Mouse (Mus musculus) forebrain, embryonic 10.5 days (tissue): ENCODE results near the gene Prg2. TPM values are rescaled to one million over a fixed set of nuclear protein-coding genes. Genes with fewer than 3 reads are reported as not detected.
A peak's percentile ranks its signal among the peaks of the same experiment; 100 is the strongest.

Experiments used
- DNase-seq: peaks from one replicate; pipeline ENCODE4 v3.0.0-alpha.2; 2017; ENCODE audit warnings: low spot score; ENCODE audit errors: extremely low spot score
- H3K27ac ChIP-seq: fragments of 300-500 bp; sonication (generic); 2 replicates; pipeline ENCODE4 v1.5.1; 2016; ENCODE audit warnings: mild to moderate bottlenecking
- H3K27me3 ChIP-seq: fragments of 300-500 bp; sonication (generic); 2 replicates; pipeline ENCODE4 v1.6.1; 2016; ENCODE audit warnings: mild to moderate bottlenecking; ENCODE audit not compliant: poor library complexity, severe bottlenecking
- H3K36me3 ChIP-seq: fragments of 300-500 bp; sonication (generic); replicated peaks from 2 replicates; pipeline ENCODE4 v1.6.1; 2016; ENCODE audit warnings: mild to moderate bottlenecking, moderate library complexity
- H3K4me1 ChIP-seq: fragments of 300-500 bp; sonication (generic); 2 replicates; pipeline ENCODE4 v1.6.1; 2016
- H3K4me3 ChIP-seq: fragments of 300-500 bp; sonication (generic); 2 replicates; pipeline ENCODE4 v1.5.1; 2016; ENCODE audit warnings: mild to moderate bottlenecking, moderate library complexity
- H3K9me3 ChIP-seq: fragments of 300-500 bp; sonication (generic); 2 replicates; pipeline ENCODE4 v1.6.1; 2016; ENCODE audit warnings: mild to moderate bottlenecking, moderate library complexity
- WGBS: fragments of 180-500 bp; shearing (Covaris S2); methylation state at CpG from one replicate; pipeline ENCODE4 v1.1.7; 2016; 5-methylcytosine and 5-hydroxymethylcytosine counted together
- polyA plus RNA-seq: library from polyadenylated mRNA; unstranded; fragments of >200 nt; fragmentation: Nextera tagmentation; extraction: Ambion mirVana; gene quantifications from 2 replicates; pipeline ENCODE4 v1.2.1, GENCODE M21; 2016

Gene Prg2
- polyA plus RNA-seq, 1 experiment from 2014 or later: not detected

GRCm38 (mm10) chr2:84967318-84967991, 12.8 kb upstream of the Prg2 start:
- Histone ChIP-seq H3K4me3 (no peak overlapping the region), H3K4me1 (peaks cover 9% of the 10 kb centered on the region), H3K9me3 (no peaks in the 10 kb centered on the region), H3K27ac (no peak overlapping the region), H3K36me3 (no peaks in the 10 kb centered on the region), H3K27me3 (no peaks in the 10 kb centered on the region)
- WGBS: 92% methylated on average over 5 of the region's 5 CpGs
- DNase-seq: no peak

DNA sequence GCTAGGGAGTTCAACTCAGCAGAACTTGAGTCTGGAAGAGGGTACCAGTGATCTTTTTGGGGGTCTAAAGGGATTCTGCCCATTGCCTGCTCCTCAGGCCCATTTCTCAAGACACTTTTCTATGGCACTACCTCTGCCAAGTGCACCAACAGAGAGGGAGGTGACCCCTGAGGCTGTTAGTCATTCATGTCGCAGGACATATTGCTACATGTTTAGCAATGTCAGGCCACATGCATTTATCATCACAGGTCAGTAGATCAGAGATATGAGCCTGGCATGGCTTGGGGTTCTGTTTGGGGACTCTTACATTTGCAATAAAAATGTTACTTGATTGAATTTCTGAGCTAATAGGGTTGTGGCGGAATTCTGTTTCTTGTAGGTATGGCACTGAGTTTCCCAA, 4.7 kb upstream of the Prg2 start:
- no peaks in the 10 kb centered on the region for H3K4me1 ChIP-seq
- H3K27me3 ChIP-seq: no peaks in the 10 kb centered on the region
- H3K9me3 ChIP-seq: no peaks in the 10 kb centered on the region
- no peak for DNase-seq
- H3K36me3 ChIP-seq: no peaks in the 10 kb centered on the region
- WGBS: 91% methylated on average over 2 of the region's 2 CpGs
- H3K27ac ChIP-seq: no peak overlapping the region
- no peak overlapping the region for H3K4me3 ChIP-seq

GRCm38 (mm10) chr2:84987930-84988329, 7.7 kb downstream of the Prg2 start, which contains the start of gene Prg3:
TSS of gene Prg3 (plus strand) at chr2:84988215.
- no peak within 1 kb of the TSS for H3K4me3 ChIP-seq
- no peak within 1 kb of the TSS for H3K27ac ChIP-seq
- no peaks in the 10 kb centered on the region for H3K27me3 ChIP-seq
- no peaks in the 10 kb centered on the region for H3K4me1 ChIP-seq
- no peak for DNase-seq
- no peaks in the 10 kb centered on the region for H3K36me3 ChIP-seq
- WGBS: 69% methylated on average over 1 of the region's 1 CpGs
- no peaks in the 10 kb centered on the region for H3K9me3 ChIP-seq

DNA sequence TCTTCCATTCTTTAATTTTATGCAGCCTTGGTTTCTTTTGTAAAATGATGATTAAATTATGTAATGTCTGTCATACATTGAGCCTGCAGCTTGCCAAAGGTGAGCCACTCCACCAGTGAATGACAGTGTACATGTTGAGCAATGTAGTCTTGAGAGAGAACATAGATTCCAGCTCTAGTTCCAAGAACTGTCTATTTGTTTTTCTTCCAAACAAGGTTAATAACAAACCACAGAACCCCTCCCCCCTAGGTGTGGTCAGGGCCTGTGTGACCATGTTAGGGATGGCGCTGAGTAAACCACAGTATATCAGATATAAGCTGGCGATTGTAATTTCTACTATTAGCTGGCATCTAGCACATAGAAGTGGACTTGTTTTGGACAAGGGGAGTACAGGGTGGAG, 16.1 kb downstream of the Prg2 start:
- Histone ChIP-seq H3K27me3 (no peaks in the 10 kb centered on the region), H3K4me3 (no peak overlapping the region), H3K9me3 (no peaks in the 10 kb centered on the region), H3K27ac (no peak overlapping the region), H3K36me3 (no peaks in the 10 kb centered on the region), H3K4me1 (0 out of 2 replicates have a peak, but pooled peaks cover 1% of the 10 kb centered on the region)
- WGBS: 89% methylated on average over 2 of the region's 2 CpGs
- DNase-seq: no peak

DNA sequence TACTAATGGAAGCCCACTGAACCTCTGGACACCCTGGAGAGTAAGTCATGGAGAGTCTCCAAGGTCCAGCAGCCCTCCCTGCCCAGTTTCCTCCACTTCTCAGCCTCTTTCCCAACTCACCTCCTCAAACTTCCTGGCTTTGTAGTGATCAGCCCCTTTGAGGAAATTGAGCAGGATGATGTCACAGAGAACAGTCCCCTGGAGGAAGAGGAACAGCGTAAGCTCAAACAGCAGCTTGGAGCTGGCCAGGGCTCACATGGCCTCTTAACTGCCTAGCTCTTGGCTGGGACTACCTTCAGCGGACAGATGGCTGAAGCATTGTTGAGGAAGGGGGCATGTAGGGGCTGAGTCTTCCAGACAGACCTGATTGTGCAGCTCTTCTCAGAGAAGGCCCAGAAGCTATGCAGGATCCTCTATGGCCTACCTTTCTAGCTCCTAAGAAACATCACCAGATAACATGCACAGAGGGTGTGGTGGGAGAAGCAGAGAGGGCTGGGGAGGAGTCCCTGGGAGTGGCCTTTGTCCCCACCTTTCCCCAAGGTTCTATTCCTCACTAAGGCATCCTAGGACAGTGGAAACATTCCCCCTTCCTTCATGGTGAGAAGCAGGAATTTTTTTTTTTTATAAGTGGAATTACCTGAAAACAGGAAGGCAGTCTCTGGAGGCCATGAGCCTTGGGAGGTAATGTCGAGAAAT, 19.4 kb downstream of the Prg2 start:
- no peak for DNase-seq

GRCm38 (mm10) chr2:85001497-85001896, 21.2 kb downstream of the Prg2 start:
- WGBS: 80% methylated on average over 13 of the region's 13 CpGs

More for the DNA sequence above, 19.4 kb downstream of the Prg2 start:
- Histone ChIP-seq H3K36me3 (no peaks in the 10 kb centered on the region), H3K4me1 (peaks cover 18% of the 10 kb centered on the region), H3K4me3 (no peak overlapping the region), H3K9me3 (no peaks in the 10 kb centered on the region), H3K27ac (no peak overlapping the region), H3K27me3 (no peaks in the 10 kb centered on the region)
- 81% methylated on average over 3 of the region's 3 CpGs for WGBS

GRCm38 (mm10) chr2:85002575-85002974, 22.3 kb downstream of the Prg2 start:
- H3K4me3 ChIP-seq: no peak overlapping the region
- no peak overlapping the region for H3K27ac ChIP-seq
- WGBS: 86% methylated on average over 8 of the region's 8 CpGs

More at GRCm38 (mm10) chr2:85001497-85001896, 21.2 kb downstream of the Prg2 start:
- Histone ChIP-seq H3K4me1 (peaks cover 18% of the 10 kb centered on the region), H3K27ac (no peak overlapping the region), H3K27me3 (no peaks in the 10 kb centered on the region), H3K4me3 (no peak overlapping the region), H3K36me3 (no peaks in the 10 kb centered on the region), H3K9me3 (no peaks in the 10 kb centered on the region)
- DNase-seq: no peak

GRCm38 (mm10) chr2:85004341-85004740, 24.1 kb downstream of the Prg2 start:
- DNase-seq: no peak
- Histone ChIP-seq H3K27me3 (no peaks in the 10 kb centered on the region), H3K4me3 (no peak overlapping the region), H3K27ac (no peak overlapping the region), H3K4me1 (peaks cover 18% of the 10 kb centered on the region), H3K36me3 (no peaks in the 10 kb centered on the region), H3K9me3 (no peaks in the 10 kb centered on the region)
- WGBS: 83% methylated on average over 4 of the region's 4 CpGs

More at GRCm38 (mm10) chr2:85002575-85002974, 22.3 kb downstream of the Prg2 start:
- DNase-seq: no peak
- Histone ChIP-seq H3K36me3 (no peaks in the 10 kb centered on the region), H3K9me3 (no peaks in the 10 kb centered on the region), H3K4me1 (peaks cover 18% of the 10 kb centered on the region), H3K27me3 (no peaks in the 10 kb centered on the region)

DNA sequence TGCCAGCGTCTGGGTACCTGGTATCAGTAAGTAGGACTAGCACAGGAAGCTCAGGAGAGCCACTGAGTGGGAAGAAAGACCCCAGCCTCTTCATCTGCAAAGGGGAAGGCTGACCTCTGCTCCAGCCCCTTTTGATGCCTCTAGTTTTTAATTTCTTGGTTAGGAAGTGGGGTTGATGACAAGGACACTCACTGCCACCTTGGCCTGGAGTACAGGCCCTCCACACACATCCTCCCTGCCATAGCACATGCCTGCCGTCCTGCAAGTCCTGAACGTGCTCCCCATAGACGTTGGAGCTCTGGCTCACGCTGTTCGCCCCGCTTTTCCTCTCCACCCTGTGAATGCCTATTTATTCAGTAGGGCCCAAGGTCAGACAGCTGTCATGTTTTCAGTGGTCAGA, 26.3 kb downstream of the Prg2 start:
- no peaks in the 10 kb centered on the region for H3K36me3 ChIP-seq
- no peaks in the 10 kb centered on the region for H3K9me3 ChIP-seq
- H3K4me1 ChIP-seq: peaks cover 15% of the 10 kb centered on the region
- WGBS: 87% methylated on average over 7 of the region's 7 CpGs
- no peak for DNase-seq
- H3K27ac ChIP-seq: no peak overlapping the region
- no peak overlapping the region for H3K4me3 ChIP-seq
- H3K27me3 ChIP-seq: no peaks in the 10 kb centered on the region

DNA sequence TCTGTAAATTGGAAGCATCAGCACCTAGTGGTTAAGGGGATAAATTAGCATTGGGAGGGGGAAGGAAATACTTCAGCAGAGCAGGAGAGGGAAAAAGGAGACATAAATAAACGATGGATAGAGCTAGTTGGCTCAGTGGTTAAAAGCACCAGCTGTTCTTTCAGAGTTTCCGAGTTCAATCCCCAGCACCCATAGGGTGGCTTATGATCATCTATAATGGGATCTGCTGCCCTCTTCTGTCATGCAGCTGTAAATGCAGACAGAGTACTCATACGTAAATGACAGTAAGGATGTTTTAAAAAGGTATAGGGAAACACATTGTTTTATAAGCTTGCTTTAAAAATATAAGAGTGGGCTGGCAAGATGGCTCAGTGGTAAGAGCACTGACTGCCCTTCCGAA, 27.5 kb downstream of the Prg2 start:
- WGBS: 26% methylated on average over 4 of the region's 4 CpGs
- Histone ChIP-seq H3K4me1 (0 out of 2 replicates have a peak, but pooled peaks cover 6% of the 10 kb centered on the region), H3K36me3 (no peaks in the 10 kb centered on the region), H3K27ac (no peak overlapping the region), H3K9me3 (no peaks in the 10 kb centered on the region), H3K27me3 (no peaks in the 10 kb centered on the region), H3K4me3 (no peak overlapping the region)
- no peak for DNase-seq

GRCm38 (mm10) chr2:85009212-85009611, 29.0 kb downstream of the Prg2 start:
- Histone ChIP-seq H3K27ac (no peak overlapping the region), H3K4me1 (no peaks in the 10 kb centered on the region), H3K9me3 (no peaks in the 10 kb centered on the region), H3K36me3 (no peaks in the 10 kb centered on the region), H3K27me3 (no peaks in the 10 kb centered on the region), H3K4me3 (no peak overlapping the region)
- 88% methylated on average over 2 of the region's 2 CpGs for WGBS
- no peak for DNase-seq

DNA sequence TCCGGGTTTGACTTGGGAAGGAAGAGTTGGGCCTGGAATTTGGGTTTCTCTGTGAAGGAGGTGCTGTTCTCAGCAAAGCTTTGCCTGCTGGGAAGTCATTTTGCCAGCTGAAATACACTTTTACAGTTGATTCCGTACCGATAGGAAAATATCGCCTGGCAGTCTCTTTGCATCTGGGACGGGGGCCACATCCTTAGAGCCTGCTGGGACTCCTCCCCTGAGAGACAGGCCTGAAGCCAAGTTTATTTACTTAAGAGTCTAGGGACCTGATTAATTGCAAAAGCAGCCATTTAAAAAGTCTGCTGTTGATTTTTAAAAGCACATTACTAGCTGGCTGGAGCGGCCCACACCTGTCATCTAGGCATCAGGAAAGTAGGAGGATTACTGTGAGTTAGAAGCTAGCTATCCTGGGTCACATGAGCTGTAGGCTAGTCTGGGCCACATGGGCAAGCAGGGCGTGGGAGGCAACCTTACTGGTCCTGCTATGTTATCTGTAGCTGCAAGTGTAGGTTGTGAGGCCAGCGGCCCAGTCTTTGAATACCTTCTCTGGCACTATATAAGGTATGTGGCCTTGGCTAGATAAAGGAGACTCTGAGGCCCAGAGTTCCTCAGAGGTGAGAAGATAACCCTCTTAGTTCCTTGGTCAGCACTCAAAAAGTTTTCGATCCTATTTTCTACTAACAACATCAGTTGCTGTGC, 31.8 kb downstream of the Prg2 start:
- H3K9me3 ChIP-seq: no peaks in the 10 kb centered on the region
- no peak overlapping the region for H3K4me3 ChIP-seq
- no peaks in the 10 kb centered on the region for H3K36me3 ChIP-seq
- WGBS: 89% methylated on average over 9 of the region's 9 CpGs
- no peaks in the 10 kb centered on the region for H3K4me1 ChIP-seq
- H3K27me3 ChIP-seq: no peaks in the 10 kb centered on the region
- no peak for DNase-seq
- H3K27ac ChIP-seq: 0 out of 2 replicates have a peak overlapping the region, but pooled peaks have one; percentile 51

DNA sequence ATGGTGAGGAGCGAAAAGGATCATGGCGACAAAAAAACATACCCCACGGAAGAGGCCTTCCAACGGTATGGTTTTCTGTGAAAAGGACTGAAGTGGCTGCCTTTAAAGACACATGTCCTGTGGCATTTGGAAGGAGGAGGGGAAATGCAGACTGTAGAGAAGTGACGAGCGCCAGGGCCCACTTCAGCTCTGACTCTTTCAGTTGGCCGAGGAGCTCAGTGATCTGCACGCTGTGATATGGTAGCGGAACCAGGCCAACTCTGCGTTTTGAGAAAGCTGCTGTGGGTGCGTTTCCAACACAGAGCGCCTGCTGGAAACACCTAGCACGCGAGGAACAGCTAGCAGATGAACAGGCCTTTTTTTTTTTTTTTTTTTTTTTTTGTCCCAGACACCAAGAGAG, 32.4 kb downstream of the Prg2 start:
- no peaks in the 10 kb centered on the region for H3K4me1 ChIP-seq
- no peak overlapping the region for H3K4me3 ChIP-seq
- no peak overlapping the region for H3K27ac ChIP-seq
- no peak for DNase-seq
- H3K27me3 ChIP-seq: no peaks in the 10 kb centered on the region
- WGBS: 88% methylated on average over 14 of the region's 14 CpGs
- no peaks in the 10 kb centered on the region for H3K36me3 ChIP-seq
- H3K9me3 ChIP-seq: no peaks in the 10 kb centered on the region
